Mouse (Mus musculus): Measurements from ENCODE around the gene Cyp2c55.

GRCm38 (mm10) chr19:39005132-39005531 is 1.7 kb upstream of the Cyp2c55 start:
- no peak for TF ChIP-seq CTCF (IDR thresholded peaks at IDR 0.05; ENCODE audit: borderline replicate concordance, insufficient read depth, low read depth, low read length)
- no peak for TF ChIP-seq POLR2A (IDR thresholded peaks at IDR 0.05; ENCODE audit: borderline replicate concordance, insufficient read depth, low read length)
